Comparison of ENCODE assay signal across 8 mouse cellular contexts in the genomic region with DNA sequence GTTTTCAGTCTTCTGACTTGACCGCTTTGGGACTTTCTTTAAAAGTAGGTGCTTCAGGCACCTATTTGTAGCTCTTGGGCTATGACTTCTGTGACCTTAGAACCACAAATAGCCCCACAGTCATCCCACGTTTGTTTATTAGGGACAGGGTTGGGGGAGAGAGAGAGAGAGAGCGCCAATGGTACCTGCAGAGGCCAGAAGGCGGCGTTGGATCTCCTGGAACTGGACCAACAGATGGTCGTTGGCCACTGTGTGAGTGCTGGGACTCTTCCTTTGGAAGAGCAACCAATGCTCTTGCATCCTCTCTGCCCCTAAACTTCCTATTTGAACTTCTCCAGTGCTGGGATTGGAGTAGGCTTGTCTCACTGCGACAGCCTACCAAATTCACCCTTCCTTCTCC. TPM values are rescaled to one million over a fixed set of nuclear protein-coding genes. Genes with fewer than 3 reads are reported as not detected.
DNase-seq lines count a peak whose midpoint lies in the region; ATAC-seq and TF ChIP-seq lines count a peak whose summit lies in the region.

No protein-coding gene starts in this region.

- H3K79me2 ChIP-seq in heart, adult 2 months (replicated peaks; ENCODE audit: control insufficient read depth, insufficient read depth, low read length), result no peaks in the 10 kb centered on the region

- H3K4me1 ChIP-seq in heart, adult 2 months (ENCODE audit: control insufficient read depth, insufficient read depth, low read length), result peaks cover 38% of the 10 kb centered on the region
- H3K4me1 ChIP-seq in lung, embryonic 16.5 days (replicated peaks; ENCODE audit: control insufficient read depth, insufficient read depth, low read length), result peaks cover 58% of the 10 kb centered on the region
- H3K4me1 ChIP-seq in lung, postnatal 0 days (ENCODE audit: insufficient read depth, low read depth, low read length), result peaks cover 39% of the 10 kb centered on the region
- H3K4me1 ChIP-seq in intestine, postnatal 0 days (replicated peaks; ENCODE audit: control insufficient read depth, insufficient read depth, low read length), result peaks cover 18% of the 10 kb centered on the region
- peaks cover 55% of the 10 kb centered on the region for H3K4me1 ChIP-seq in stomach, embryonic 15.5 days

- no peak for TF ChIP-seq EP300 in heart, adult 2 months (IDR thresholded peaks at IDR 0.05; ENCODE audit: insufficient read depth, low read depth, low read length)
- no peak for TF ChIP-seq EP300 in lung, postnatal 0 days (IDR thresholded peaks at IDR 0.05)

- no peak for TF ChIP-seq POLR2A in heart, adult 2 months (IDR thresholded peaks at IDR 0.05; ENCODE audit: insufficient read depth, low read depth, low read length)

- 9% methylated on average over 7 of the region's 7 CpGs for WGBS in heart, adult 2 months
- 22% methylated on average over 7 of the region's 7 CpGs for WGBS in lung, embryonic 16.5 days
- WGBS in lung, postnatal 0 days, result 16% methylated on average over 7 of the region's 7 CpGs
- 21% methylated on average over 7 of the region's 7 CpGs for WGBS in intestine, postnatal 0 days
- WGBS in stomach, embryonic 15.5 days, result 23% methylated on average over 7 of the region's 7 CpGs

- H3K4me3 ChIP-seq in heart, adult 2 months, result no peak overlapping the region
- no peak overlapping the region for H3K4me3 ChIP-seq in lung, embryonic 16.5 days (ENCODE audit: low read length)
- H3K4me3 ChIP-seq in lung, postnatal 0 days (ENCODE audit: low read depth, low read length), result no peak overlapping the region
- H3K4me3 ChIP-seq in intestine, postnatal 0 days (ENCODE audit: low read depth, low read length), result no peak overlapping the region
- H3K4me3 ChIP-seq in stomach, embryonic 15.5 days (replicated peaks), result no peak overlapping the region

- peak overlapping the region; percentile 50 for H3K4me2 ChIP-seq in lung, embryonic 16.5 days (ENCODE audit: low read depth, low read length)
- no peak overlapping the region for H3K4me2 ChIP-seq in lung, postnatal 0 days (replicated peaks; ENCODE audit: low read depth, low read length)
- peak overlapping the region; percentile 49 for H3K4me2 ChIP-seq in intestine, postnatal 0 days (replicated peaks; ENCODE audit: low read depth)
- peak overlapping the region; percentile 53 for H3K4me2 ChIP-seq in stomach, embryonic 15.5 days

- no peaks in the 10 kb centered on the region for H3K27me3 ChIP-seq in heart, adult 2 months (ENCODE audit: control insufficient read depth, insufficient read depth, low read length)
- no peaks in the 10 kb centered on the region for H3K27me3 ChIP-seq in lung, embryonic 16.5 days (ENCODE audit: control insufficient read depth, insufficient read depth, low read depth, low read length)
- no peaks in the 10 kb centered on the region for H3K27me3 ChIP-seq in lung, postnatal 0 days (replicated peaks; ENCODE audit: insufficient read depth, low read length)
- no peaks in the 10 kb centered on the region for H3K27me3 ChIP-seq in intestine, postnatal 0 days (replicated peaks; ENCODE audit: control insufficient read depth, insufficient read depth, low read length)
- H3K27me3 ChIP-seq in stomach, embryonic 15.5 days (replicated peaks), result no peaks in the 10 kb centered on the region

- H3K9me3 ChIP-seq in lung, embryonic 16.5 days (ENCODE audit: control insufficient read depth, low read length), result no peaks in the 10 kb centered on the region
- H3K9me3 ChIP-seq in lung, postnatal 0 days (ENCODE audit: low read length), result no peaks in the 10 kb centered on the region
- H3K9me3 ChIP-seq in intestine, postnatal 0 days (ENCODE audit: control insufficient read depth), result no peaks in the 10 kb centered on the region
- no peaks in the 10 kb centered on the region for H3K9me3 ChIP-seq in stomach, embryonic 15.5 days

- peak overlapping the region; percentile 34 for H3K9ac ChIP-seq in heart, adult 2 months (ENCODE audit: low read depth, low read length)
- no peak overlapping the region for H3K9ac ChIP-seq in lung, embryonic 16.5 days (ENCODE audit: low read length)
- no peak overlapping the region for H3K9ac ChIP-seq in lung, postnatal 0 days (replicated peaks; ENCODE audit: low read depth)
- no peak overlapping the region for H3K9ac ChIP-seq in intestine, postnatal 0 days (ENCODE audit: low read depth, low read length)
- no peak overlapping the region for H3K9ac ChIP-seq in stomach, embryonic 15.5 days

- intact Hi-C loops in heart, adult 2 months (cut with DNase I), result loop anchor here (1.0 to 2.0 kb wide), 3 partner anchors 14 to 87 kb away; no protein-coding TSS in a partner anchor
- intact Hi-C loops in heart, postnatal 25 days (cut with DNase I), result loop anchor here (1.0 to 2.0 kb wide), 2 partner anchors 14 to 46 kb away; no protein-coding TSS in a partner anchor

- H3K36me3 ChIP-seq in heart, adult 2 months (ENCODE audit: control insufficient read depth, insufficient read depth, low read length), result peaks cover 9% of the 10 kb centered on the region
- H3K36me3 ChIP-seq in lung, embryonic 16.5 days (ENCODE audit: control insufficient read depth, insufficient read depth, low read length), result no peaks in the 10 kb centered on the region
- H3K36me3 ChIP-seq in lung, postnatal 0 days (ENCODE audit: insufficient read depth, low read length), result no peaks in the 10 kb centered on the region
- no peaks in the 10 kb centered on the region for H3K36me3 ChIP-seq in intestine, postnatal 0 days (ENCODE audit: control insufficient read depth, insufficient read depth)
- no peaks in the 10 kb centered on the region for H3K36me3 ChIP-seq in stomach, embryonic 15.5 days

- peak; percentile 25; the same call in 1 of the 2 replicates for TF ChIP-seq CTCF in heart, adult 2 months (IDR thresholded peaks at IDR 0.05)
- no peak for TF ChIP-seq CTCF in lung, postnatal 0 days (IDR thresholded peaks at IDR 0.05)
- TF ChIP-seq CTCF in intestine, postnatal 0 days (IDR thresholded peaks at IDR 0.05; ENCODE audit: low read depth), result no peak

- no peak for DNase-seq in heart, adult 2 months
- no peak for DNase-seq in heart, postnatal 25 days (ENCODE audit: low spot score)
- DNase-seq in lung, postnatal 0 days (ENCODE audit: low spot score), result no peak

- ATAC-seq in lung, embryonic 16.5 days (ENCODE audit: low read depth), result no peak
- no peak for ATAC-seq in lung, postnatal 0 days
- no peak for ATAC-seq in intestine, postnatal 0 days
- ATAC-seq in stomach, embryonic 15.5 days (ENCODE audit: insufficient read depth, low FRiP score, low read depth), result no peak
- ATAC-seq in cerebellum, adult (ENCODE audit: insufficient number of reproducible peaks, low FRiP score, low TSS enrichment), result no peak
- no peak for ATAC-seq in erythroid progenitor cell, adult 5-6 weeks (replicated peaks; ENCODE audit: low FRiP score, poor library complexity, severe bottlenecking)

- H3K27ac ChIP-seq in heart, adult 2 months, result peak overlapping the region; percentile 99
- H3K27ac ChIP-seq in lung, embryonic 16.5 days (ENCODE audit: low read length), result peak overlapping the region; percentile 99
- no peak overlapping the region; the same call in 1 of the 2 replicates for H3K27ac ChIP-seq in lung, postnatal 0 days (ENCODE audit: low read length)
- no peak overlapping the region; the same call in 1 of the 2 replicates for H3K27ac ChIP-seq in intestine, postnatal 0 days (ENCODE audit: low read depth, low read length)
- H3K27ac ChIP-seq in stomach, embryonic 15.5 days, result peak overlapping the region; percentile 97

RNA-seq across cellular contexts. Expression of a gene that starts 8.1 kb away (rescaled TPM):
- 10 to 100 TPM; 68.9 to 75.3 TPM for total RNA-seq in heart, adult 2 months (2021)
- 21.9 and 44.4 TPM in 2 replicates for polyA plus RNA-seq in heart, adult 2 months (2012; rRNA removed)
- 10 to 100 TPM; 73.0 to 78.1 TPM for total RNA-seq in heart, postnatal 25 days (2021)
- polyA plus RNA-seq in lung, embryonic 16.5 days (2015; fragmentation: Nextera tagmentation; extraction: Ambion mirVana), result 19.4 and 20.3 TPM in 2 replicates
- 16.3 and 21.3 TPM in 2 replicates for polyA plus RNA-seq in lung, postnatal 0 days (2015; fragmentation: Nextera tagmentation; extraction: Ambion mirVana)
- polyA plus RNA-seq in intestine, postnatal 0 days (2015; fragmentation: Nextera tagmentation; extraction: Ambion mirVana), result 12.6 and 15.1 TPM in 2 replicates
- polyA plus RNA-seq in stomach, embryonic 15.5 days (2015; fragmentation: Nextera tagmentation; extraction: Ambion mirVana), result 23.0 and 23.6 TPM in 2 replicates
- total RNA-seq in erythroid progenitor cell, adult 5-6 weeks (2015; ENCODE audit: low replicate concordance), result 43.6 and 44.7 TPM in 2 replicates
- 29.5 and 35.5 TPM in 2 replicates for total RNA-seq in erythroid progenitor cell, adult 5-6 weeks (2017; ENCODE audit: low replicate concordance)

RNA-seq across cellular contexts. Expression of a gene that starts 12.1 kb away (rescaled TPM):
- 100 to 1,000 TPM in 1 of 2 experiments, 10 to 100 TPM in 1; 35.5 to 111 TPM for total RNA-seq in heart, adult 2 months (2021)
- polyA plus RNA-seq in heart, adult 2 months (2012; rRNA removed), result 190 and 208 TPM in 2 replicates
- total RNA-seq in heart, postnatal 25 days (2021), result 100 to 1,000 TPM in 1 of 2 experiments, 10 to 100 TPM in 1; 61.2 to 129 TPM
- polyA plus RNA-seq in lung, embryonic 16.5 days (2015; fragmentation: Nextera tagmentation; extraction: Ambion mirVana), result 1.4 and 1.6 TPM in 2 replicates
- 6.9 and 8.9 TPM in 2 replicates for polyA plus RNA-seq in lung, postnatal 0 days (2015; fragmentation: Nextera tagmentation; extraction: Ambion mirVana)
- 4.1 and 5.1 TPM in 2 replicates for polyA plus RNA-seq in intestine, postnatal 0 days (2015; fragmentation: Nextera tagmentation; extraction: Ambion mirVana)
- polyA plus RNA-seq in stomach, embryonic 15.5 days (2015; fragmentation: Nextera tagmentation; extraction: Ambion mirVana), result 2.4 and 2.5 TPM in 2 replicates
- not detected in 2 replicates for total RNA-seq in erythroid progenitor cell, adult 5-6 weeks (2015; ENCODE audit: low replicate concordance)
- not detected in 2 replicates for total RNA-seq in erythroid progenitor cell, adult 5-6 weeks (2017; ENCODE audit: low replicate concordance)

RNA-seq across cellular contexts. Expression of a gene that starts 17.5 kb away (rescaled TPM):
- total RNA-seq in heart, adult 2 months (2021), result 10 to 100 TPM; 18.7 to 20.7 TPM
- polyA plus RNA-seq in heart, adult 2 months (2012; rRNA removed), result 17.5 and 25.2 TPM in 2 replicates
- 10 to 100 TPM; 22.4 to 25.5 TPM for total RNA-seq in heart, postnatal 25 days (2021)
- 33.2 and 36.6 TPM in 2 replicates for polyA plus RNA-seq in lung, embryonic 16.5 days (2015; fragmentation: Nextera tagmentation; extraction: Ambion mirVana)
- 22.7 and 22.9 TPM in 2 replicates for polyA plus RNA-seq in lung, postnatal 0 days (2015; fragmentation: Nextera tagmentation; extraction: Ambion mirVana)
- 10.8 and 12.4 TPM in 2 replicates for polyA plus RNA-seq in intestine, postnatal 0 days (2015; fragmentation: Nextera tagmentation; extraction: Ambion mirVana)
- polyA plus RNA-seq in stomach, embryonic 15.5 days (2015; fragmentation: Nextera tagmentation; extraction: Ambion mirVana), result 31.7 and 35.3 TPM in 2 replicates
- 41.8 and 60.4 TPM in 2 replicates for total RNA-seq in erythroid progenitor cell, adult 5-6 weeks (2015; ENCODE audit: low replicate concordance)
- total RNA-seq in erythroid progenitor cell, adult 5-6 weeks (2017; ENCODE audit: low replicate concordance), result 59.2 and 92.7 TPM in 2 replicates

RNA-seq across cellular contexts. Expression of a gene that starts 46.8 kb away (rescaled TPM):
- 100 to 1,000 TPM; 103 to 105 TPM for total RNA-seq in heart, adult 2 months (2021)
- 89.4 and 104 TPM in 2 replicates for polyA plus RNA-seq in heart, adult 2 months (2012; rRNA removed)
- total RNA-seq in heart, postnatal 25 days (2021), result 100 to 1,000 TPM; 102 to 117 TPM
- 36.3 and 36.4 TPM in 2 replicates for polyA plus RNA-seq in lung, embryonic 16.5 days (2015; fragmentation: Nextera tagmentation; extraction: Ambion mirVana)
- 38.1 and 40.5 TPM in 2 replicates for polyA plus RNA-seq in lung, postnatal 0 days (2015; fragmentation: Nextera tagmentation; extraction: Ambion mirVana)
- polyA plus RNA-seq in intestine, postnatal 0 days (2015; fragmentation: Nextera tagmentation; extraction: Ambion mirVana), result 32.4 and 39.1 TPM in 2 replicates
- polyA plus RNA-seq in stomach, embryonic 15.5 days (2015; fragmentation: Nextera tagmentation; extraction: Ambion mirVana), result 42.7 and 44.7 TPM in 2 replicates
- 8.6 and 13.8 TPM in 2 replicates for total RNA-seq in erythroid progenitor cell, adult 5-6 weeks (2015; ENCODE audit: low replicate concordance)
- total RNA-seq in erythroid progenitor cell, adult 5-6 weeks (2017; ENCODE audit: low replicate concordance), result 3.3 and 8.0 TPM in 2 replicates

RNA-seq across cellular contexts. Expression of a gene that starts 49.4 kb away (rescaled TPM):
- under 1 TPM; 0.50 to 0.77 TPM for total RNA-seq in heart, adult 2 months (2021)
- polyA plus RNA-seq in heart, adult 2 months (2012; rRNA removed), result 2.8 and 3.0 TPM in 2 replicates
- under 1 TPM; 0.60 to 0.78 TPM for total RNA-seq in heart, postnatal 25 days (2021)
- 1.3 and 1.4 TPM in 2 replicates for polyA plus RNA-seq in lung, embryonic 16.5 days (2015; fragmentation: Nextera tagmentation; extraction: Ambion mirVana)
- polyA plus RNA-seq in lung, postnatal 0 days (2015; fragmentation: Nextera tagmentation; extraction: Ambion mirVana), result 1.1 and 1.5 TPM in 2 replicates
- 0.69 and 0.80 TPM in 2 replicates for polyA plus RNA-seq in intestine, postnatal 0 days (2015; fragmentation: Nextera tagmentation; extraction: Ambion mirVana)
- 3.8 and 4.1 TPM in 2 replicates for polyA plus RNA-seq in stomach, embryonic 15.5 days (2015; fragmentation: Nextera tagmentation; extraction: Ambion mirVana)
- total RNA-seq in erythroid progenitor cell, adult 5-6 weeks (2015; ENCODE audit: low replicate concordance), result 6.7 TPM in 1 of 2 replicates, not detected in the other
- 1.5 TPM in 1 of 2 replicates, not detected in the other for total RNA-seq in erythroid progenitor cell, adult 5-6 weeks (2017; ENCODE audit: low replicate concordance)

Comparison
In these comparisons a context has a peak if more than half of its experiments do, and no peak if none do; other contexts are left out.
1. H3K27ac ChIP-seq: peak in heart, adult 2 months (single experiment), lung, embryonic 16.5 days (single experiment) and stomach, embryonic 15.5 days (single experiment); none in lung, postnatal 0 days (single experiment) and intestine, postnatal 0 days (single experiment).
2. RNA of a gene that starts 12.1 kb away (polyA plus RNA-seq): 190 to 208 TPM in heart, adult 2 months; 6.9 to 8.9 TPM in lung, postnatal 0 days, 4.1 to 5.1 TPM in intestine, postnatal 0 days, 2.4 to 2.5 TPM in stomach, embryonic 15.5 days and 1.4 to 1.6 TPM in lung, embryonic 16.5 days; every median in the first group is over 10 times any median in the second.